Mouse (Mus musculus): ENCODE data around the gene Tbc1d20.

GRCm38 (mm10) chr2:152317054-152317453, 23.4 kb downstream of the Tbc1d20 start:
- TF ChIP-seq POLR2A (IDR thresholded peaks at IDR 0.05; ENCODE audit: low read depth, low read length) (no peak), CTCF (IDR thresholded peaks at IDR 0.05; ENCODE audit: extremely low read depth, insufficient read length, insufficient replicate concordance, low read depth, low read length) (no peak)
